Mouse (Mus musculus): ENCODE data around the gene Tnfrsf13c.

The Tnfrsf13c gene

DNA sequence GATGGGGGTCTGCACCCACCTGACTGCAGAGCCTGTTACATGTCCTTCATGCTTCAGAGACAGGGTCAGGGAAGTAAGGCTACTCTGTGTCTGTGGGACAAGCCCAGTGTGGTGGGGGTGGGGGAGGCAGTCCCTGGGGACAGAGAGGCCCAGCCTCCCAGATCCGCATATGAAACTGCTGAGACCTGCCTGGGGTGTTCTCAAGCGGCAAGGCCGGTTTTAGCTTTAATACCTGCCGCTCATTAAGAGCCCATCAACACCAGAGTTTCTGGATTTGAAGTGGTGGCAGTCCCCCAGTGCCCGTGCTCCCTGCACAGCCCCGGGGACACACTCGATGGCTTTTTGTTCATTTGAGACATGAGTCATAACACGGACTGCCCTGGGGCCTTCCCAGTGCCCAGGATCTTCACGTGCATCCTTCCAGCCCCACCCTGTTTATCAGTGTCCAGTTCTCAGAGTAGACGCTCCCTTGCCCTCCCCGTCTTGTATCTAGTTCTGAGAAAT, 5.4 kb upstream of the Tnfrsf13c start:
- no peak for DNase-seq (ENCODE audit: low spot score)

GRCm38 (mm10) chr15:82225769-82226168, 1.6 kb upstream of the Tnfrsf13c start:
- DNase-seq (ENCODE audit: low spot score), result no peak

DNA sequence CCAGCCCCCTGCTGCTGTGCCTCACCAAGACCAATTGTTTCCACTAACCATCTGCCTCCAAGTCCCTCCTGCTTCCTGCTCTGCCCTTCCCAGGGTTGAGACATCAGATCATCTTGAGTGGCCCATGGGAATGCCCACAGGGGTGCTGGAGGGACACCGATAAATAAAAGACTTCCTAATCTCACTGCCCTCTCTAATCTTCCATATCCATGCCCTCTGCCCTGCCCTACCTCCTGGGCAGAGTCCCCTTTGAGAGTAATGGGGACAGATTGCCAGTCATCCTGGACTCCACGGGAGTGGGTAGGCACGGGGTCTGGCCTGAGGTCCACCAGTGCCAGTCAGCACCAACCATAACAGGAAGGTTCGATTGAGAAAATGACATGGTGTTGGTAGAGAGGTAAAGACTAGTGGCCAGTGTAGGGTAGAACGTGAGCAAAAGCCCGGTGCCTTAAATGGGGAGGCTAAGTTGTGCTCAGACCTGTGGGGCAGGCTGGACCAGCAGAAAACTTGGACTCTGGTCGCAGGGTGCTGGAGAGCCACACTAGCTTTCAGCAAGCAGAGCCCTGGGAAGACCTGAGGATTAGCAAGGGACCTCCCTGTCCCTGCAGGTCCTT, 540 bp upstream of the Tnfrsf13c start:
- DNase-seq (ENCODE audit: low spot score), result no peak

GRCm38 (mm10) chr15:82223251-82223650, 918 bp downstream of the Tnfrsf13c start:
- DNase-seq (ENCODE audit: low spot score), result no peak

DNA sequence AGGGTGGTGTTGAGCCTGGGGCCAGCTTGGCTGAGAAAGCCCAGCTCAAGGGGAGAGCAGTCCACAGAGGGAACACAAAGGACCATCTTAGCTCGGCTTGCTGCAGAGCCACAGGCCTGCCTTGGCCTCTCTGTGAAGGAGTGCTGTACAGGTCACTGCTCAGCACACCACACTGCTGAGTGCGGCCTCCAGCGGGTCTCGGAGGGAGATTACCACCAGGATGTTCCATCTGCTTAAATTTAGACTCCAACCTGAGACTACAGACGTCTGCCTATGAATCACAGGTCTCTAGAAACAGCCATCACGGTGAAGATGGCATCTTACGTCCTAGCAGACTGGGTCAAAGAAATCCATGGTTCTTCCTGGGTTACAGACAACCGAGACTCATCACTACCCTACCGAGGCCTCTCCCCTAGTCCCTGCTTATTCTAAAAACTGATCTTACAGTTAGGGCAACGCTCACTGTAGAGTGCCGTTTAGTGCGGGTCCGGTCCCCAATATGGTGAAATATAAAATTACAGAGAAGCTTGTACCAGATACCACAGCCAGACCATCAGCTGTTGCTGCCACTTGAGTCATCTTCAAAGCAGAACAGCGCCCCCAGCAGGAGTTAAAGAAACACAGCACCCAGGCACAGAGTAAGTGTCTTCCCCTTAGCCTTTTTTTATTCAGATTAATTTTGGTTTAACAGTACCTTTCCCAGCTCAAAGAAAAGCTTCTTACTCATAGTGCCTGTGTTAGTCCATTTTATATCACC, 2.9 kb downstream of the Tnfrsf13c start:
- DNase-seq (ENCODE audit: low spot score), result no peak

DNA sequence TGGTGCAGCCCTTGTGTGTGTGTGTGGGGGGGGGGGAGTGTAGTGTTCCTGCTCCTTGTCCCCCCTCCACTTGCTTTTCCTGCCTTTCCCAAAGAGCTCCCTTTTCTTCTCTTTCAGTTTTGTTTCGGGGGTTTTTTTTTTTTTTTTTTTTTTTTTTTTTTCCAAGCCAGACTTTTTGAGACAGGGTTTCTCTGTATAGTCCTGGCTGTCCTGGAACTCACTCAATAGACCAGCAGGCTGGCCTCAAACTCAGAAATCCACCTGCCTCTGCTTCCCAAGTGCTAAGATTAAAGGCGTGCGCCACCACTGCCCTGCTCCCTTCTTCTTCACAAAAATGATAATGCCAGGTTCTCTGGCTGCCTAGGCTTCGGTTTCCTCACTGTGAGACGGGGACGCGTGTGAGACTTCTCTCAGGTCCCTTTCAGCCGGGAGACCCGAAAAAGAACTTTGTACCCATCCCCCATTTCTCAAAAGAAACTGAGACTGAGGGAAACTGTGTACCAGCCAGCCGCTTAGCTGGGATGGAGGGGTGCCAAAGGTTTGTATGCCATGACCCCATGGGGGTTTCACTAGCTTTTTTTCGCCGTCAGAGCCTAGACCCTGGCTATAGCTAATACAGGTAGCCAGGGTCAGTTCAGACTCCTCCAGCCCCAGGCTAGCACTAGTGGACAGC, 4.0 kb downstream of the Tnfrsf13c start:
- no peak for DNase-seq (ENCODE audit: low spot score)

DNA sequence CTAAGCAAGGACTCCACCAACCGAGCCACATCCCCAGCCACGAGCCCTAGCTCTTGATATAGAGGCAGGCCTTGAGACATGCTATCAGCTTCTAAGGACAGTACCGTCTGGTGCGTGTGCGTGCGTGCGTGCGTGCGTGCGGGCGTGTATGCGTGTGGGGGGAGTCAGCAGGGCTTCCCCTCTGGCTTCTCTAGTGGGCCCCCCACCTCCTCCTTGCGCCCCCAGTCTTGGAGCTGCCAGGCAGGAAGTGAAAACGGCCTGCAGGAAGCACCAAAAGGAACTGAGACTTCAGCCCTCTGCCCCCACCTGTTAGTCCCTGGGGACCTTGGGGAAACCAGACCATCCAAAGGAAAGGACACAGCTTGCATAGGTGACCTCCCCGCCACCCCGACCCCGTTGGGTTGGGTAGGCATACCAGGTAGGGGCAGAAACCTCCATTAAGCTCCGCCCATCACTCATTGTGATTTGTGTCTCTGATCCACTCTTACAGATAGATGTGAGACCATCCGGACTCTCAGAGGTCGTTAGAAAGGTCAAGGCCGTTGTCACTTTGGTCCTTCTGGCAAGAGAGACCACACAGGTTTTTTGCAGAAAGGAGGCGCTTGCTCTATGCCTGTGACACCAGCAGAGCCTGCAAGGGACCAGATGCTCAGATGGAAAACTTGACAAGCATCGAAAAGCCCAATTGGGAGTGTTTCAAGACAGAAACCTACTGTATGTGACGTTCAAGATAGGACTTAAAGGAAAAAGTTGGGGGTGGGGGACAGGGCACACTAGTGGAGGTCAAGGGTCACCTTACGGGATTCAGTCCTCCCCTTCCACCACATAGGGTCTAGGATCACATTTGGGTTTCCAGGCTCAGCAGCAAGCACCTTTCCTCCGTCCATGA, 5.1 kb downstream of the Tnfrsf13c start:
- no peak for DNase-seq (ENCODE audit: low spot score)

DNA sequence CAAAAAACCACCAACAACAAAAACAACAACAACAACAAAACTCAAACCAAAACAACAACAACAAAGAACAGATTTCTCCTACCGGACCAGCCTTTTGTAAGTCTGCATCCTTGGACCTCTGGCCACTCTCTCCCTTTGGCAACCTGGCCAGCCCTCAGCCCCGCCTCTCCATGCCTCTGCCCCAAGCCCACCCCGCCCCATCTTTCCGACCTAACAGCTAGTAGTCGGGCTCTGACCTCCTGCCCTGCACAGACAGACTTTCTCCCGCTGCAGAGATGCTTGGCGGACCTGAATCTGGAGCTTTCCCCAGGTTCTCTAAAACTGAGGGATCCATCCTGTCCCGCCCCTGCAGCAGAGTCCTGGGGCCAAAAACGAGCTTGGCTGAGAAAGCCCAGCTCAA, 6.2 kb downstream of the Tnfrsf13c start:
- no peak for DNase-seq (ENCODE audit: low spot score)

- DNase-seq (ENCODE audit: low spot score), result no peak
Measured at GRCm38 (mm10) chr15:82217039-82217438, 7.1 kb downstream of the Tnfrsf13c start.

DNA sequence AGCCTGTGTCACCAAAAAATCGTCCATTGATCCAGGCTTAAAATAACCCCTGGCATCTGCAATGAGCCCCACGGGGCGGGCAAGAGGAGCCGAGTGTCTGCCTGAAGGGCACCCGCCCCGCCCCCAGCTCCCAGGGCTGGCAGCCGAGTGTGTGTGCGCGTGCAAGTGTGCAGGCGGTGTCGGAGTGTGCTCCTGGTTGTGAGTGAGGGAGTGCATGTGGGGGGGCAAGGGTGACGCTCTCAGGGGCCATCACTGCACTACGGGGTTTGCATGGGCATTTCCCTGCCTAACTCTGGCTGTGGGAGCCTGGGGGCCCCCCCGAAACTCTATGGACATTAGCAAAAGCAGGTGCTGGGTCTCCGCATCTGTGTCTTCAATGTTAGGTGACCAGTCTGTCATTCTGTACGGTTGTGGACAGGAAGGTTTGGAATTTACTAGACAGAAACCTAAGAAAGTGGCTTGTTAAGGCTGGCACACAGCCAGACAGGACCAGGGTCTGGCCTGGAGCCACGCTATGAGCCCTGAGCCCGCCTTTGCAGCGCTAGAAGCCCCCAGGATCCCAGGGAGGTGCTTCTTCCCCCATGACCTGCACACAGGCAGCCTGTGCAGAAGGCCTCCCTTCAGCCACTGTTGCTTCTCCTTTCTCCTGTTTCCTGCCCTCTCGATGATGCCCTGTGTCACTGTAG, 7.9 kb downstream of the Tnfrsf13c start:
- no peak for DNase-seq (ENCODE audit: low spot score)

GRCm38 (mm10) chr15:82215332-82216046, 8.7 kb downstream of the Tnfrsf13c start:
- DNase-seq (ENCODE audit: low spot score), result no peak

DNA sequence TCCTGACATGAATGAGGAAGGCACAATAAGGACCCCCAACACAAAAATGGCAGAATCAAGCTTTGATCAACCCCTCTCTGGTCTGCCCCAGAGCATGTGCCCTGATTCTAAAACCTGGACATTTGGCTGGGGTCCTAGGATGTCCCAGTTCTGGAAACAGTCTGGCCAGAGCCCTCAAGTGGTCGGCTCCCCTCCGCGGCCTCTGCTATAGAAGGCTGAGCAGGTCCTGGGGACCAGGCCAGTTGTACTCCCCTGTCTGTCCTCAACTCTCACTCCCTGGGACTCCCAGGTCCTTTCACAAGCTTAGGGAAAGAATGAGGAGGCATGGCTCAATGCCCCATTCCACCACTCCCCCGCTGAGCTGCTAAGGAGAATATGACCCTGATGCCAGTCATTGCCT, 10.9 kb downstream of the Tnfrsf13c start:
- no peak for DNase-seq (ENCODE audit: low spot score)

DNA sequence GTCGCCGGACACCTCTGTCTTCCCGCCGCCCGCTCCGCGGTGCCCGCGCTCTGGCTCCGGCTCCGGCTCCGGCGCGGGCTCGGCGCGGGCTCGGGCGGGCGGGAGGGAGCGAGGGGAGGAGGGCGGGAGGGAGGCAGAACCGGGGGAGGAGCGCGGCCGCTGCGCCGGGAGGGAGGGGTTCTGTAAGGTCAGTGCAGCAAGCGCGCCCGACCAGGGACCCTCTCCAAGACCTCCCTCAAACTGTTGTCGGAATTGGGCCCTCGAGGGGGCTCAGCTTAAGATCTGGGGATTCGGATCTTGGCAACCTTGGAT, 11.5 kb downstream of the Tnfrsf13c start, which contains the start of gene Shisa8:
Gene Shisa8 (minus strand): TSS at position 64 of the 312 bp plus-strand sequence.
- no peak for DNase-seq (ENCODE audit: low spot score)

DNA sequence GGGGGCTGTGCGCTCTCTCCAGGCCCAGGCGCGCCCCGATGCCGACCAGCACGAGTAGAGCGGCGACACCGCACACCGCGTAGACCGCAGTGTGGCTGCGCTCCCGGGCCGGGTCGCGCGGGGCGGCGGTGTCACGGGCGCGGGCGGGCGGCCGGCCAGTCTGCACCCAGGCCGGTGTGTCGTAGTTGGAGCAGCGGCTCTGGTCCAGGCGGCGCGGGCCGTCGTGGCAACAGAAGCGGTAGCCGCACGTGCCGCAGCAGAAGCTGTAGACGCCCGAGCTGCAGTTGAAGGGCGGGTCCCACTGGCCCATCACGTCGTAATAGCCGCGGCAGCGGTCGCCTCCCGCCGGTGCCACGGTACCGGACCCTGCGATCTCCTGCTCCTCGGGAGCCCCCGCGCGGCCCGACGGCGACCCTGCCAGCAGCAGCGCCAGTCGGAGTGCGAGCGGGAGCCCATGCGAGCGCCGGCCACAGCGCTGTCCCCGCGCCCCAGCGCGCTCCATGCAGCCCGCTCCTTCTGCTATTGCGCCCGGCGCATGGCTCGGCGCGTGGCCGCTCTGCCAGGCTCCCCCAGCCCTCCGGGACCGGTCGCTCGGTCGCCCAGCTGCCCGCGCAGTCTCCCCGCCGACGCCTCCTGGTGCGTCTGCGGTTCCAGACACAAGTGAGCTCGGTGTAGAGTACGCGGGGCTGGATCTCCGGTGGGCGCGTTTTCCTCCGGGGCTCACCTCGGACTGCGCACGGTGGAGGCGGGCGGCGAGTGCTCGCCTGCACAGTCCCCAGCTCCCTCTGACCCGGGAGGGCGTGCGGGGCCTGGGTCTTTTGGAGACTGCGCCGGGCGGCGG, 12.0 kb downstream of the Tnfrsf13c start:
- DNase-seq (ENCODE audit: low spot score), result no peak

GRCm38 (mm10) chr15:82211281-82211680, 12.9 kb downstream of the Tnfrsf13c start:
- DNase-seq (ENCODE audit: low spot score), result no peak

GRCm38 (mm10) chr15:82210801-82211200, 13.4 kb downstream of the Tnfrsf13c start:
- DNase-seq (ENCODE audit: low spot score), result no peak

DNA sequence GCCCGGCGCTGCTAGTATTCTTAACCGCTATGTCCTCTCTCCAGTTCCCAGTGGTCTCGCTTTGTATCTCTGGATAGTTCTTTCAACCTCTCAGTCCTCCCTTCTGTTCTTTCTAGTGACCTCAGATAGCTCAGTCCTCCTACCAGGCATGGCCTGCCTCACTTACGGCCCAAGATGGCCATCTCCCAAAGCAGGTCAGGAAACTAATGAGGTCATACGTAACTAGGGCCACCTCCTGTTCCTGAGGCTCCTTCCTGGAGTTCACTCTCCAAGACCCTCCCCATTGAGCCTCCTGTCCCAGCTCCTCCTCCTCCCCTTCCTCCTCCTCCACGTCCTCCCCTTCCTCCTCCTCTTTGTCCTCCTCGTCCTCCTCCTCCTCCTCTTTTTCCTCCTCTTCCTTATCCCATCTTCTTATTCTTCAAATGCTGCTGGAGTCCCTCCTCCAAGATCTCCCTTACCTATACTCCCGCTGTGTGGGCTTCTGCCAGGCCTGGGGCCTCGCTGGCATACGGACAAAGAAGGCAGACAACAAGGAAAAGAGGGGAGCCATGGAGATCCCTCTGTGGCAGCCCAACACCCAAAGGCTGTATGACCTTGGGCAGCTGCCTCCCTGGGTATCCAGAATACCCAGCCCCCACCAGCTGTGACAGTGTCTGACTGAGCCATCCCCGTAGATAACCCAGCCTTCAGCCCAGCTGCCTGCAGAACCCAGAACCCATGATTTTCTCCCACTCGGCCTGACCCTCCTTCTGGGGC, 14.7 kb downstream of the Tnfrsf13c start:
- no peak for DNase-seq (ENCODE audit: low spot score)

DNA sequence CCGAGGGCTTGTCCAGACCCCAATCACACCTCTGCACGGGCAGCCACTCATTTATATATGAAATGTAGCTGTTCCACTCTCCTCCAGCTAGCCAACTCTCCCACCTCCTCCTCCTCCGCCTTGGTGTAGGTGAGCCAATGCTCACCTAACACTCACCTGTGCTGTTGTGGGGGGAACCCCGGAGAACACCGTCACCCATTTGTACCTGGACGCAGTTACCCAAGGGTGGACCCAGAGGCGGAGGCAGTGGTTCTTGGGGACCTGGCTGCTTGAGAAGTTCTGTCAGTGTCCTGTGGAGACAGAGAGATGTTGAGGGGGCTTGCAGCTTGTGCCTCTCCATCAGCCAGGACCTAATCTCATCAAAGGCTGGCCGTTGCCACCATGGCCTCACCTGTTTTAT, 15.9 kb downstream of the Tnfrsf13c start:
- DNase-seq (ENCODE audit: low spot score), result no peak

Data from urinary bladder, postnatal 25 days (tissue).